Mouse (Mus musculus) ES-Bruce4 (cell line): ENCODE data around the gene Rassf3.

Source experiments
- CTCF ChIP-seq: IDR thresholded peaks from one replicate; pipeline ENCODE4 v1.8.1; 2011; ENCODE audit warnings: low read depth, low read length
- POLR2A ChIP-seq: IDR thresholded peaks from one replicate; pipeline ENCODE4 v1.8.1; 2011; ENCODE audit warnings: low read length; ENCODE audit not compliant: insufficient read depth

DNA sequence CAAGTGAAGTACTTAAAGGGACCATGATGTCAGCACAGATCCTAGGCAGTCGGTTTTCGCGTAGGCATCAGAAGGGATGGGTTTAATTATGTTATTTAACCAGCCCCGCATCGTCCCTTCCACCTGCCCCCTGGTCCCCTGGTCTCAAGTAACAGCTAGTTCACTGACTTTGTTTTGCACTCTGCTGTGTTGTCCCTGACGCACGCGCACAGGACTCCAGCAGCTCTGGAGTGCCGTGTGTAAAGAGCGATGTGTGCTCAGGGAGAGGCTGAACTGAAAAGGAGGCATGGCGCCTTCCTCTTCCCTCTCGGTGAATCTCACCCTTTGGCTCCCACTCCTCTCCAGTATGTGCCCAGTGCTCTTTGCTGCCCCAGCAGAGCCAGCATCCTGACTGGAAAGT, 102.1 kb downstream of the Rassf3 start:
- TF ChIP-seq POLR2A (no peak), CTCF (no peak)
